Mouse (Mus musculus): Measurements from ENCODE around the gene Cks2.

DNA sequence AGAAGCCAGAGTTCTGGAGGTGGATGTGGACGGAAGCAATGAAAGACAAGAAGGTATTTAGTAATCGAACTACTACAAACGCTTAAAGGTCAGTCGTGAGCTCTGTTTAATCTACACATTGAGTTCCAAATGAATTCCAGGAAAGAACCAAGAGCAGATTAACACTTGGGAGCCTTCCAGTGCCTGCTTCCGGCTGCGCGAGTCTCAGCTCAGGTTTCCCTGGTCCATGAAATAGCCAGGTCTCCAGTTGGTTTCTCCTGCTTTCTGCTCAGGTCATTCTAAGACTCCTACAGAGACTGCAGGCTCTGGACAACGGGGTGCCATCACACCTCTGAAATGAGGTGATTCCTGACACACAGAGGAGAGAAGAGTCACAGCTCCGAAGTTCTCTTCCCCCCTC is 34.0 kb upstream of the Cks2 start:
- TF ChIP-seq CTCF (IDR thresholded peaks at IDR 0.05; ENCODE audit: low read depth) = no peak
- no peak for TF ChIP-seq EP300 (optimal IDR thresholded peaks at IDR 0.05)

Data from stomach, postnatal 0 days (tissue).